Mouse (Mus musculus) CD4-positive helper T cell, adult 2 months (primary cell): ENCODE measurements around the gene Dcaf17.
A peak's percentile ranks its signal among the peaks of the same experiment; 100 is the strongest.

Source experiments
- DNase-seq: peaks from one replicate; pipeline ENCODE4 v3.0.0-alpha.2; 2012; ENCODE audit warnings: low read depth, missing footprints, low spot score

Gene Dcaf17

DNA sequence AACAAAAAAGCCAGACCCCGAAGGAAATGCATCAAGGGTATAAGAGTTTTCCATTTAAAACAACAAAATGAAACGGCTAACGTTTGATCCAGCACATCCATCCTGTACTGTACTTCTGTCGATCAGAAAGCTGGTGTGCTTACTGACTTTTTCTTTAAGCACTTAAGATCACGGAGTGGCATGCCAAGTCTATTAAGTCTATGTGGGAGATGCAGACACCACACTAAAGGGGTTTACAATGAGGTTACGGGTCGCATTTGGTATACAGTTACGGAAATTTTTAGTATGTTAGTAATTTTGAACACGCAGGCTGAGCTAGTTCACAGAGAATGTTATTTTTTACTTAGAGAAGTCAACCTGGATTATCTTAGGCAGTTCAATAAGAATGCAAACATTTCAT lies 412 bp upstream of the Dcaf17 start:
- DNase-seq = peak; percentile 40

DNA sequence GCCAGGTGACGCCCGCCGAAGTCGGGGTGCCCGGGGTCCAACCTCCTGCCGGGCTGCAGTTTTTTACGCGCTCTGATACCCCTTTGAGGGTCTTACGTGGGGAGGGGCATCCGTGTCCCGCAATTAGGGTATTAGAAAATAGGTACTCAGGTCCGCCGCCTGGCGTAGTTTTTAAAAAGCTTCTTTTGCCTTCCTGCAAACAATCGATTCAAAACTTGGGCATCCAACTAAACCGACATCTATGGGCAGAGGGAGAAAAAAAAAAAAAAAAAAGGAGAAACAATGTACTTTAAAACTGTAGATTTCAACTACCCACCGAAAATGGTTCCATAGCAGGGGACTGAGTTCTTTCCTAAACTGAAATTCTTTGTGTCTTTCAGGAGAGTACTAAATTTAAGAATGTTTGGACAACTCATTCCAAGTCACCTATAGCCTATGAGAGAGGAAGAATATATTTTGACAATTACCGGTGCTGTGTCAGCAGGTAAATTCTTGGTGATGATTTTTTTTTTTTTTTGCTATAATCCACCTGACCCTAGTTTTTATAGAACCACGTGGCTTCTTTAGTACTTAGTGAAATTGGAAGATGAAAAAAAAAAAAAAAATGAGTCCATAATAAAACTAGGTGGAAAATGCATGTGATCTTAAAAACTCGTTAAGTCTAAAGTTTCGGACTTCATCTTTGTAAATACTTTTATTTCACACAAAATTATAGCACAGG lies 1.1 kb downstream of the Dcaf17 start:
- DNase-seq = no peak

DNA sequence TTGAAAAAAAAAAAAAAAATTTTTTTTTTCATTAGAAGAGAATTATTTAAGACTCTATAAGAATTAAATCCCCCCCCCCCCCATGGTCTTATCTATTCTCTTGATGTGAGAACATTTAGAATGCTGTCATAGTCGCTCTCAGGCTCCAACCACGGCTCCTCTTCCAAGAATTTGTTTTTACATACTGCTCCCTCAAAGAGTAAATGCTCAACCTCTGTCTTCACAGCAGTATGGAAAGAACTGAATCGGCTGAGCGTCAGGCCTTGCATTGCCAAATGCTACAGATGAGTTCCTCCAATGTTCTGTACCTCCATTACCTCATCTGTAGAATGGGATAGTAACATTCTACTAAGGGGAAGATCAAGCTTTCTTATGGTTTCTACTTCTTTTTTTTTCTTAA lies 16.5 kb downstream of the Dcaf17 start:
- DNase-seq = no peak

DNA sequence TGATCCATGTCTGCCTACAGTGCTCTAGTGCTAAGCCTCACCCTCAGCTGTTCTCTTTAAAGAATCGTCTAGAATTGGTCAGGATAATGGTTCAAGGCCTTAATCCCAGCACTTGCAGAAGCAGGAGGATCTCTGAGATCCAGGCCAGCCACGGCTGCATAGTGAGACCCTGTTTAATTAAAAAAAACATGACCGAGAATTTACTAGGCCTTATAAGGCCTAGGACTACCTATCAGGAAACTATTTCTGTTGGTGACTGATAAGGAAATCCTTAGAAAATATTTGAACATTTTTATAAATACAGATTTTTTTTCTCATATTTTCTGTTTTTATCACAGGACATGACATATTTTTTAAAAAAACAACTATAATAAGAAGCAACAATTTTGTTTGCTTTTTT lies 18.2 kb downstream of the Dcaf17 start:
- no peak for DNase-seq

DNA sequence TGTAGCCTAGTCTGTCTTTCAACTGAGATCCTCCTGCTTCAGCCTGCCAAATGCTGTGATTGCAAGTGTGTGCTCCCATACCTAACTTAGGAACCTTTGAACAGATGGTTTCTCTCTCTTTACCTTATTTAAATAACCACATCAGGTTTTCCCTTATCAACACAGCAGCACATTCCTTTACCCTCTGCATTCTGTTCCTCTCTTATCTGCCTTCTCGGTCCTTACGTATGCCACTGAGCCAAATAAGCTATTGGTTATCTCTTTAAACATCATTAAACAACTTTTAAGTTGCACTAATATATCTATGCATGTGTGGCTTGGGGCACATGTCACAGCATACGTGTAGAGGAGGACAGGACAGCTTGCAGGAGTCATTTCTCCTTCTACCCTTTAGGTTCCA lies 18.7 kb downstream of the Dcaf17 start:
- no peak for DNase-seq

DNA sequence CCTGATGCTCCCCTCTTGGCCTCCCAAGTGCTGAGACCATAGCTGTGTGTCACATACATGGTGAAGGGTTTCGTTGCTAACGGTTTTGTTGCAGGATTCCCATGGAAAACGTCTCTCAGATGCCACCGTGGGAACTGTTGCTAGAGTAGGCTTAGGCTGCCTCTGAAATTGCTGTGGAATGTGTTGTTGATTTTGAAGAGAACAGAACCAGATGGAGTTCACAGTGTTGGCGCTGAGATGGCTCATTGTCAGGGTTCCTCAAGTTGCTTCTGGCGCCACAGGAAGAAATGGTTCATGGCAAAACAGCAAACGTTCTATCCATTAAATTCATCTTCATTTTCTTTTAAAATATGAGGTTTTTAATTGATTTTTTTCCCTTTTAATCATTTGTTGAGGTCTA lies 27.3 kb downstream of the Dcaf17 start:
- DNase-seq = no peak

DNA sequence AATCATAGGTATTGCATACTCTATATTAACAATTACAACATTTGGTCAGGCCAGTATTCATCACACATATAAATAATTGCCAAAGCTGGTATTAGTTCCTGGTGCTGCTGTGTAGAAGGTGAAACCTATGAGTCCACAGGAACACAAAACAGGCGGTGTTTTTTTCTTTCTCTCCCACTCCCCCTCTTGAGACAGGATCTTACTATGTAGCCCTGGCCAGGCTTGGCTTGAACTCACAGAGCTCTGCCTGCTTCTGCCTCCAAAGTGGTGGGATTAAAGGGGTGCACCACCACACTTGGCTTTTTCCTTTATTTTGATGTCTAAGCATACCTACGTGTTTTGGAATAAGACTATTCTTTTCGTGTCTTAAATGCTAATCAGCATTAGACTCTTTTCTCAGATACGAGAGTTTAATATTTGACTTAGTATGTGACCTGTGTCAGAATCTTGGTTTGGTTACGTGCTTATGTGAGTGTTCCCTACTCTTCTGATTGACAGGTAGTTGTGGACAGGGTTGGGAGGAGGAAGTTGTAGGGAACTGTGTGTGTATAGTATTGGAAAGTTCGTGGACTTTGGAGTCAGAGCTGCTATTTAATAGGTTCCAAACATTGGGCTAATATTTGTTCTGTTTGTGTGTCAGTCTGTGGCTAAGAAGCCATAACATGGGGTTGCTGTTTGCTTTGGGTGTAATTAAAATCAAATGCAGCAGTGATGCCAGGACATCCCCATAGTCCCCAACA lies 28.5 kb downstream of the Dcaf17 start:
- no peak for DNase-seq

DNA sequence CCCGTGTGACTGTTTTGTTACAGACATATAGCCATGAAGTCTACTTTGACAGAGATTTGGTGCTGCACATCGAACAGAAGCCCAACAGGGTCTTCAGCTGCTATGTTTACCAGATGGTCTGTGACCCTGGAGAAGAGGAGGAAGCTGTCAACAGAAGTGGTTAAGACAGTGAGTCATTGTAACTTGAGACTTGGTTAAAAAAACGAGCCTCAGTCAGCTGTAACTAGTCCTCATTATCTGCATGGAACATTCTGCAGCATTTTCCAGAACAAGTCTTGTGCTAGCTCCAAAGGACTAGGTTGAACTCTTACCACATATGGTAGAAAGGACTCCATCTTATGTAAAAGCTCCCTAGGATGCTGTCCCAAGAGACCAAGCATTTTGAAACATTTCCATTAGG lies 34.6 kb downstream of the Dcaf17 start:
- no peak for DNase-seq

DNA sequence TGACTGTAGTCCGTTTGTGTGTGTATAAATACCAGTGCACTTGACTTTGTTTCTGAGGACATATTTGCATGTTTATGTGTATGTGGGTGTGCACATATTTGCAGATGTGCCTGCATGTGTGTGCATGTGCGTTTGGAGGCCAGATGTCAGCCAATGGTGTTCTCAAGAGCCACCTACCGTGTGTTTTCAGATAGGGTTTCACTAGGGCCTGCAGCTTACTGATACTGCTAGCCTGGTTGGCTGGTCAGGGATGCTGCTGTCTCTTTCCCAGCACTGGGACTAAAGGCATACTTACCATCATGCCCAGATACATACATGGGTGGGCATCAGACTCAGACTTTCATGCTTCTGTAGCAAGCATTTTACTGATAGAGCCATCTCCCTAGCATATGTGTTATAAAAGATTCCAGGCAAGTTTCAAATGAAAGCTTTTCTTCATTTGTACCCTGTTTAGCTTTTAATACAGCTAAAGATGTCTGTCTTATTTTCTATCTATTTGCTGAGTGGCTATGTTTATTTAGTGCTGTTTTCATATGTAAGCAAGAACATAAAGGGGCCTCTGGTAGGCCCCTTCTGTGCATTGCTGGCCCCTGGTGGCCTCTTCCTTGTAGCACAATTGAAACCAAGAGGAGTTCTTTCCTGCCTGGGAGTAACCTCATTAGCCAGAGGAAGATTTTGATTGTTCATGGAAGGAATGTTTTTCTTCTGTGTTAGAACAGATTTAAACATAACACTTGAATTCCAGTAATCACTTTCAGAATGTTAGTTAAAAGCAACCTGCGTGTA lies 35.7 kb downstream of the Dcaf17 start:
- DNase-seq = peak; percentile 9

DNA sequence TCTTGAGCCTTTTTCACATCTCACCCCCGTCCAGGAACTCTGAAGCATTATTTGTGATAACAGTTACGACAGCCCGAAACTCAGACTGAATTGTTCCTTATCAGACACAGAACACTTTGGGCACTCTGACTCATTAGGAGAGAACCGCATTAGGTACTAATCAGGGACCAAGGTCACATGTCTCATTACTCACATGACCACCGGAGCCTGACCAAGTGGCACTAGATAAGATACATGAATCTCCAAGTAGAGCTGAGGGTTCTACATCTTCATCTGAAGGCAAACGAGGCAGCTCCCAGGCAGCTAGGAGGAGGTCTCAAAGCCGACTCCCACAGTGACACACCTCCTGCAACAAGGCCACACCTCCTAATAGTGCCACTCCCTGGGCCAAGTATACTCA lies 41.0 kb downstream of the Dcaf17 start:
- no peak for DNase-seq

DNA sequence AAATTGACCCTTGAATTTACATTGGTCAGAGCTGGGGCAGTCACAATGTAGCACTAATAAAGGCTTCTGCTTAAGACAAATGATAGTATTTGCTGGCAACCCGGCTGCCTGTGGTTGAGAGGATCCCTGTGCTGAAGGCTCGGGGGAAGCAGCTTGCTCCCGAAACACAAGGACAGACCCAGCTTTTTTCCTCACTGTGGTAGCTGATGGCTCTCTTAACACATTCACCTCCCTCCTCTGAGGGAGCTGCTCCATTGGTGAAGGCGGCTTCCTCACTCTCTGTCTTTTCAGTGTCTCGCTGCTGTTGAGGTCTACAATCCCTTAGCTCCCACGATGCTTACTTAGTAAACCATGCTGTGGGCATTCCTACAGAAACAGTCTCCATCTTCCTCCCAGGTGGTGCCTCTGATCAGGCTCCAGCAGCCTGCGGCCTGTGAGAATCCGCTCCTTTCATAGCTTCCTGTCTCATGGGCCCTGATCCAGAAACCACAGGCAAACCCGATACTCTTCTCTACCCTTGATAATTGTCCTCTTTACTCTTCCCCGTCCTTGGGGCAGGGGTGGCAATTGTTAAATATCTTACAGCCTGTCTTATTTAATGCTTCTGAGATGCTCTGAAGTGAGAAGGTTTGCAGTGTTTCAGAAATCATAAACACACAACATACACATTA lies 47.6 kb downstream of the Dcaf17 start:
- DNase-seq = no peak

DNA sequence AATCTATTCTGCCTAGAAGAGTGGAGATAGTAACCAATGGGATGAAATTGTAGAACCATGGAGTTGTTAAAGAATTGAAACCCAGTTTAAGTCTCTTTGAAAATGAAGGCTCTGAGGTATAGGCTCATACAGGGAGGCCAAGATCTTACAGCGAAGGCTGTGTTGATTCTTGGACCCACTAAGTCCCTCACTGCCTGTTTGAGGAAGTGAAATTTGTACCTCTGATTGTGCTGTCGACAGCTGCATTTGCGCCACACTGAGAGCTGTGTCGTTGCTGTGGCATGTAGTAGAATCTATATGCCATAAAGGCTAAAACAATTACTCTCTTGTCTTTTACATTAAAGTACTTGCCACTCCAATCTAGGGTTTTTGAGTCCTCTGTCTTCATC lies 48.2 kb downstream of the Dcaf17 start:
- DNase-seq = no peak

DNA sequence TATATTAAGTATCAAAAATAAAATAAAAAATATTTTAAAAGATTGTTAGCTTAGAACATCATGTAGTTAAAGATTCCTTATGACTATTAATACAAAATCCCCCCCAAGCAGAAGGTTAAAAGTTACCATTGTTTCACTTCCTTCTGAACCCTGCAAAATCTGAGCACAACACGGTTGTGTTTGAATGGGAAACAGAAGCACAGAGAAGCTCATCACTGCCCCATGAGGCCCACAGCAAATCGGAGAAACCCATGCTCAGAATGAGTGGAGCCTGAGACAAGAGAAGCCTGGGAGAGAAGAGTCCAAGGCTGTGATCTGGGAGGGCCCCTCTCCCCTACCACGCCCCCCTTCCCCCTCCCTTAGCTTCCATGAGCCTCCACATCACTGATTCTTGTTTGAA lies 49.6 kb downstream of the Dcaf17 start:
- DNase-seq = no peak

DNA sequence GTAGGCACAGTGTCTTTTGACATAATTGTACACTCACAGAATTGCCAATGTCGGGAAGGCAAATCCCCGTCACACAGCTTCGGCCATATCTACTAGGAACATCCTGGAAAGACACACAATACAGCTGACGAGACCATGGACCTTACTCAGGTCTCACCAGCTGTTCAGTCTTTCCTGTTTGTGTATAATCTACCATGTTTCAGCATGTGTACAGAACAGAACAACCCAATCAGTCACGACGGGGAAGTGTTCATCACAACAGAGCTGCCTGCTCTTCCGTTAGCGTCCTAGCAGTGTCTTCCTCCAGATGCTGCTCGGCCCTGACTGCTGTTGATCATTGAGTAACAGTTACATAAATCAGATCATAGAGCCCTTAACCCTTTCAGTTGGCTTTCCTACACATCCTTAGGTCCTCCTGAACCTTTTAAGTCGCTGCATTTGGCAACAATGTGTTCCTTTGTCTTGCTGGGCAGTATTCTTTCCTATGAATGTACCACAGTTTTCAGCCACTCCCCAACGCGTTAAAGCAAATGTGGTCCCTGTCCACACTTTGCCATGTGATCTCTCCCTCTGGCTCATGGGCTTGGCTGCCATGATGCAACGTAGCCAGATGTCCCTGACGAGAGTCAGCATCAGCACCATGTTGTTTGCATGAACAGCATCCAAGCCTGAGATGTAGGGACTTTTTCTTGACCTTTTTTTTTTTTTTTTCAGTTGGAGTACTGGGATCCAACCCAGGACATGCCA lies 50.5 kb downstream of the Dcaf17 start:
- no peak for DNase-seq

DNA sequence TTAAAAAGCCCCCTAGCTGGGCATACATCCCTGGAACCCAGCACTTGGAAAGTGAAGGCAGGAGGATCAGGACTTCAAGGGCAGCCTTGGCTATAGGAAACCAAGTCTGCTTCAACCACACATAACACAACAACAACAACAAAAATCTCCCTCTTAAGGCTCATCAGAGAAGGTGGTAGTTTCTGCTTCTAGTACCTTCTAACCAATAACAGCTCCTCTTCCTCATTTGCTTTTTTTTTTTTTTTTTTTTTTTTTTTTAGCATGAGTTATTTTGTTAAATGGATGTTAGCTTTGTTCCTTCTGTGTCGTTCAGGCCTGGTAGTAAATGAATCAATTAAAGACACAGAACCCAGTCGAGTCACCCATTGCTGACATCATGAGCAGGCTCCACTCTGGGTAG lies 52.1 kb downstream of the Dcaf17 start:
- DNase-seq = no peak

DNA sequence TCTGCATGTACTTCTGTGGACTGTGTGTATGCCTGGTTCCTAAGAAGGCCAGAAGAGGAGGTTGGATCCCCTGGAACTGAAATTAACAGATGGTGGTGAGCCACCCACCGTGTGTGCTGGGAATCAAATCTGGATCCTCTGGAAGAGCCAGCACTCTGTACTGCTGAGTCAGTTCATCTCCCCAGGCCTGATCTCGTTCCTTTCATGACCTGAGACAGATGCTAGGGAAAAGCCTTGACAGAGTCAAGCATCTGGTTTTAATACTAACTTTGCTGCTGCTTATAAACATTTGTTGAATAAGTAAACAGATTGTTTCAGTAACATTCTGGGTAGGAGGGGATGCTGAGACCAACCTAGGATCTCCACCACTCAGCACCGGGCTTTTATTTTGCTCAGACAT lies 53.4 kb downstream of the Dcaf17 start:
- DNase-seq = no peak

DNA sequence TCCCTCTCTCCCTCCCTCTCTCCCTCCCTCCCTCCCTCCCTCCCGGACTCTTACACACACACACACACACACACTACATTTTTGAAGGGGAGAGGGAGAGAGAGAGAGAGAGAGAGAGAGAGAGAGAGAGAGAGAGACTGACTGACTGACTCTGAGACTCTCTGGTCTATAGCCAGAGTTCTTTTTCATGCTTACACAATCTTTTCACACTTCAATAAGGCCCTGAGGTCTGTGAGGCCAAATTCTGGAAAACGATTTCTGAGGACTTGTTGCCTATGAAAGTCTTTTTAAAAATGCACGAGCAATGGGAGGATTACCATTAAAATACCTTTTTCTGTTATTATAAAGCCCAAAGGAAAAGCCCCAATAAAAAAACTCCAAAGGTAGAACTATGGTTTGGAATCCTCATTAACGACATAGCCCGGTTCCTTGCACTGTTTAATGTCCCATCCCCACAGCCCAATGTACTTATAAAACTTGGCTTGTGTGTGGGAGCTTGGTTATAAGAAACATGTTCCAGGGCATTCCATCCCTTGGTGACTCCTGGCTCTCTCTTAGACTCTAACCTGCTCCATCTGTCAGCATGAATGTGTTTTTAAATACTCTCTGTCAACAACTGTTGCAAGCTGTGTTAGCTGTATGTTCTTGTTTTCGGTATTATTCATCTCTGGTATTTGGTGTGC lies 58.5 kb downstream of the Dcaf17 start:
- no peak for DNase-seq

DNA sequence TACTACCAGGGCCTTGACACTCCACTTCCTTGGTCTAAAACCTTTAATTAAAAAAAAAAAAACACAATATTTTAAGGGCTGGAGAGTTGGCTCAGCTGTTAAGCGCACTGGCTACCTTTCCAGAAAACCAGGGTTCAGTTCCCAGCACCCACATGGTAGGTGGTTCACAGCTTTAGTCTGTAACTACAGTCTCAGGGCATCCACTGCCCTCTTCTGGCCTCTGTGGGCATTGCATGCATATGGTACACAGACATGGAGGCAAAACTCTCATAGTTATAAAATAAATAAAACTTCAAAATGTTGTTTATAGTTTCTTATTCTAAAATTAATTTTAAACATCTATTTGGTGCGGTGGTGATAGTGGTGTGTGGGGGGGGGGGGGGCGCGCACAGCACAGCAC lies 61.0 kb downstream of the Dcaf17 start:
- DNase-seq = no peak

DNA sequence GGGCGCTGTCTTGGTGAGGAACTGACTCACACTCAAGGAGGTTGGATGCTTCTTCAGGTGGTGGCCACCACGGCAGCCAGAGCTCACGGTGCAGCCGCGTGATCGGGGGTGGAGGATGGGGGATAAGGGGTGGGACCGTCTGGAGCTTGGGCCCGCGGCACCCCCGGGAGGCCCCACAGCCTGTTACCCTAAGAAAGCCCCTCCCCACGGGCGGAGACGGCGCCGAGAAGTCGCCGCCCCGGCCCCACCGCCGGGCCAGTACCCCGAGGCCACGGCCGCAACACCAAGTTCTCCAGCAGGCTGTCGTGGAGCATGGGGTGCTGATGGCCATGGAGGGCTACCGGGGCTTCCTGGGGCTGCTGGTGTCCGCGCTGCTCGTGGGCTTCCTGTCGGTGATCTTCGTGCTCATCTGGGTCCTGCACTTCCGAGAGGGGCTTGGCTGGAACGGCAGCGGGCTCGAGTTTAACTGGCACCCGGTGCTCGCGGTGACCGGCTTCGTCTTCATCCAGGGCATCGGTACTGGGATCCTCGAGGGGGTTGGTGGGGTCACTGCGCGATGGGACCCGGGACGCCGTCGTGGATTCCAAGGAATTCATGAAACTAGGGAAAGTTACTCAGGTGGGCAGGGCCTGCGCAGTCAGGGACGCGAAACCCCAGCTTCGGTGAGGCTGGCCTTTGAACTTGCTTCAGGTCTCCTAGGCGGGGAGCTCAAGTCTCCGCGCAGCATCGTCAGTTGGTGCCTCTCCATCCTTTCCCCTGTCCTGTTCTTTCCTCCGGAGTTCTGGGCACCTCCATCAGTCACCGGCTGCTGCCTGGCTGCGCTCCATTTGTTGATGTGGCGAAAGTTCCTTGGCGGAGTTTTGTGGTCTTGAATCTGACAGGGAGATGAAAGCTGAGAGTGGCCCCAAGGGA lies 62.9 kb downstream of the Dcaf17 start, which contains the start of gene Cybrd1:
TSS of gene Cybrd1 (plus strand) at position 127 of the 912 bp plus-strand sequence.
- peak; percentile 28 for DNase-seq

DNA sequence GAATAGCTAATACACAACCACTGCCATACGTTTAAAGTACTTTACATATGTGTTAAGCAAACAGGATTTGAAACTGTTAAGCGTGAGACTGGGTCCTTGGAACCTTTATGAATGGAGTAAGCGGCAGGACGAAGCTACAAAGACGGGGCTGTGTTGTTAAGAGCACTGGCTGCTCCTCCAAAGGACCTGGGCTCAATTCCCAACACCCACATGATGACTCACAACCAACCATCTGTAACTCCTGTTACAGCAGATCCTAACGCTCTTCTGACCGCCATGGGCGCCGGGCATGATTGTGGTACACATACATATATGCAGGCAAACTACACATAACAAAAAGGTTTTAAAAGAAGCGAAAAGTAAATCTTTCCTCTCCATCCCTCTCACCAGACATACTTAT lies 65.7 kb downstream of the Dcaf17 start:
- DNase-seq = no peak
